Mouse (Mus musculus) forebrain, embryonic 11.5 days (tissue): ENCODE data around the gene Glul. TPM values are rescaled to one million over a fixed set of nuclear protein-coding genes. Genes with fewer than 3 reads are reported as not detected.

ENCODE experiments used
- ATAC-seq: fragments of 200-750 bp; cut with Nextera tagmentation; replicated peaks from 2 replicates; pipeline ENCODE4 v1.8.0; 2017; ENCODE audit warnings: moderate TSS enrichment; ENCODE audit not compliant: low FRiP score
- DNase-seq: peaks from one replicate; pipeline ENCODE4 v3.0.0-alpha.2; 2017; ENCODE audit warnings: low spot score
- H3K27ac ChIP-seq: fragments of 300-500 bp; sonication (generic); 2 replicates; pipeline ENCODE4 v1.5.1; 2014; ENCODE audit warnings: low read depth, low read length
- H3K27me3 ChIP-seq: fragments of 300-500 bp; sonication (generic); 2 replicates; pipeline ENCODE4 v1.6.1; 2014; ENCODE audit warnings: mild to moderate bottlenecking, low read length, mixed read lengths; ENCODE audit not compliant: control insufficient read depth, insufficient read depth
- H3K36me3 ChIP-seq: fragments of 300-500 bp; sonication (generic); 2 replicates; pipeline ENCODE4 v1.6.1; 2014; ENCODE audit warnings: mild to moderate bottlenecking, low read length, moderate library complexity, mixed read lengths; ENCODE audit not compliant: control insufficient read depth, insufficient read depth
- H3K4me1 ChIP-seq: fragments of 300-500 bp; sonication (generic); replicated peaks from 2 replicates; pipeline ENCODE4 v1.6.1; 2014; ENCODE audit warnings: low read length, mixed read lengths; ENCODE audit not compliant: control insufficient read depth, insufficient read depth
- H3K4me2 ChIP-seq: fragments of 300-500 bp; sonication (generic); 2 replicates; pipeline ENCODE4 v1.6.1; 2014; ENCODE audit warnings: low read depth, mild to moderate bottlenecking, low read length, moderate library complexity, mixed read lengths; ENCODE audit not compliant: severe bottlenecking
- H3K4me3 ChIP-seq: fragments of 300-500 bp; sonication (generic); 2 replicates; pipeline ENCODE4 v1.5.1; 2014; ENCODE audit warnings: low read depth, low read length
- H3K9ac ChIP-seq: fragments of 300-500 bp; sonication (generic); 2 replicates; pipeline ENCODE4 v1.6.1; 2014; ENCODE audit warnings: low read length
- H3K9me3 ChIP-seq: fragments of 300-500 bp; sonication (generic); 2 replicates; pipeline ENCODE4 v1.6.1; 2016; ENCODE audit warnings: low read length, mixed read lengths; ENCODE audit not compliant: control insufficient read depth
- WGBS: fragments of 180-500 bp; shearing (Covaris S2); extraction: QIAGEN DNeasy Blood & Tissue Kit; methylation state at CpG from one replicate; pipeline ENCODE4 v1.1.7; 2014; 5-methylcytosine and 5-hydroxymethylcytosine counted together
- polyA plus RNA-seq: library from polyadenylated mRNA; unstranded; fragments of >200 nt; fragmentation: Nextera tagmentation; extraction: Ambion mirVana; gene quantifications from 2 replicates; pipeline ENCODE4 v1.2.1, GENCODE M21; 2014

Gene Glul
- polyA plus RNA-seq, 1 experiment from 2014 or later, result 114 TPM

DNA sequence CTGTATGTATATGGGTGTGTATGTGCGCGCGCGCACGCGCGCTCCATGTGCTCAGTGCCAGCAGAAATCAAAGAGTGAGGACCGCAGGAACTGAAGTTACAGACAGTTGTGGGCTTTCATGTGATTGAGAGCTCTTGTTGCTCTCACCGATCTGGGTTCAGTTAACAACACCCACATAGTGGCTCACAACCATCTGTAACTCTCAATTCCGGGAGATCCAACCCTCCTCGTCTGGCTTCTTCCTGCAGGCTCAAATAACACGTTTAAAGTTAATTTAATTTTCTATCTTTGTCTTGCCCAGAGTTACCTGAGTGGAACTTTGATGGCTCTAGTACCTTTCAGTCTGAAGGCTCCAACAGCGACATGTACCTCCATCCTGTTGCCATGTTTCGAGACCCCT lies 4.5 kb downstream of the Glul start:
- DNase-seq, result no peak
- Histone ChIP-seq H3K36me3 (peaks cover 33% of the 10 kb centered on the region), H3K27ac (no peak overlapping the region), H3K9ac (no peak overlapping the region), H3K4me2 (no peak overlapping the region), H3K4me1 (peaks cover 13% of the 10 kb centered on the region; the same call in 1 of the 2 replicates), H3K9me3 (no peaks in the 10 kb centered on the region), H3K27me3 (no peaks in the 10 kb centered on the region), H3K4me3 (no peak overlapping the region)
- ATAC-seq, result no peak
- WGBS, result 96% methylated on average over 14 of the region's 14 CpGs

DNA sequence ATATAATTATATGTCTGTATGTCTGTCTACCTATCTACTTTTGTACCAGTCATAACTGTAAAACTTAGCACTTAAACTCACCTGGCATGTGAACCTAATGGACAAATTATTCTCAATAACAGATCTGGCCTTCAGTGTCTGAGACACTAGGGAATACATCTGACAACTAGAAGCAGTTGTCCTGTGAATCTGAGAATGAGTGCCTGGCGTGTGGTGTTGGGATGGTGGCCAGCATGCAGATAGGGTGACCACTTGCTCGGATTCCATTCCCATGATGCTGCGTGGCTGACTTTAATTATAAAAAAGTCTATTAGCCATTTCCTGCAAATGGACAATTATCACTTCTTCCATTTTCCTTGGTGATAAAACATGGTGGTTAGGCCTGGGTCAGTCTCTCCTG lies 6.1 kb downstream of the Glul start:
- H3K27me3 ChIP-seq, result no peaks in the 10 kb centered on the region
- H3K9ac ChIP-seq, result no peak overlapping the region
- no peak for DNase-seq
- WGBS, result 98% methylated on average over 3 of the region's 3 CpGs
- peaks cover 38% of the 10 kb centered on the region for H3K36me3 ChIP-seq
- no peak overlapping the region for H3K4me2 ChIP-seq
- ATAC-seq, result no peak
- no peaks in the 10 kb centered on the region for H3K9me3 ChIP-seq
- no peak overlapping the region for H3K4me3 ChIP-seq
- H3K4me1 ChIP-seq, result peaks cover 13% of the 10 kb centered on the region; the same call in 1 of the 2 replicates
- no peak overlapping the region for H3K27ac ChIP-seq

DNA sequence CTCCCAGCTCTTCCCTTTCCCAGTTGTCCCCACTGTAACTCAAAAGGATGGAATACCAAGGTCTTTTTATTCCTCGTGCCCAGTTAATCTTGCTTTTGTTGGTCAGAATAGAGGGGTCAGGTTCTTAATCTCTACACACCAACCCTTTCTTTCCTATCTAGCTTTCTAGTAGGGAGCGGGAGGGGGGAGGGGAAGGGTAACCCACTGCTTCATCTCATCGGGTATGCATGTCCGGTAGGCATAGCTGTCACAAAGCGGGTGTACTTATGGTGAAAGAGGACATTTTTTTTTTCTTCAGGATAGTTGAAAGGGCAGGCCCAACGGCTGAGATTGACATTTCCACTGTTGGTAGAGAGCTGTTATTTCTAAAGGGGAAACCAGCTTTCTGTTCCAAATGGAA lies 8.5 kb downstream of the Glul start:
- ATAC-seq (peak; percentile 47; the same call in 1 of the 2 replicates), DNase-seq (no peak)
- peaks cover 38% of the 10 kb centered on the region for H3K36me3 ChIP-seq
- H3K9ac ChIP-seq, result no peak overlapping the region
- no peak overlapping the region for H3K4me3 ChIP-seq
- no peaks in the 10 kb centered on the region for H3K9me3 ChIP-seq
- H3K4me1 ChIP-seq, result peaks cover 3% of the 10 kb centered on the region; the same call in 1 of the 2 replicates
- H3K4me2 ChIP-seq, result no peak overlapping the region
- WGBS, result 68% methylated on average over 6 of the region's 6 CpGs
- no peaks in the 10 kb centered on the region for H3K27me3 ChIP-seq
- no peak overlapping the region for H3K27ac ChIP-seq

DNA sequence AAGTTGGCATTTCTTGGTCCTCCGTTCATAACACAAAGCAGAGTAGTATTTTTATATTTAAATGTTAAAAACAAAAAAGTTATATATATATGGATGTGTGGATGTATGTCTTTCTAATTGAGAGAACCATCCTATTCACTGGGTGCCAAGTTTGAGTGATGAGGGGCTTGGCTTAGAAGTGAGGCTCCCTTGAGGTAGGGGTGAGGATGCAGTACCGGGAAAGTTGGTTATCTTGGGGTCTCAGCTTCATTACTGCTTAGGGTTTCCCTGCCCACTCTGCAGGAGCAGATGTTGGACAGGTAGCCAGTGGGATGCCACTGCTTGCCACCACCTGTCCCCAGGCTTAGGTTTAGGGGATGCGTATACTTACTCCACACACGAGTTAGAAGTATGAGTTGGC lies 9.0 kb downstream of the Glul start:
- Histone ChIP-seq H3K4me3 (no peak overlapping the region), H3K9me3 (no peaks in the 10 kb centered on the region), H3K27ac (no peak overlapping the region), H3K9ac (no peak overlapping the region), H3K27me3 (no peaks in the 10 kb centered on the region), H3K4me2 (no peak overlapping the region), H3K36me3 (peaks cover 35% of the 10 kb centered on the region), H3K4me1 (no peaks in the 10 kb centered on the region; the same call in 1 of the 2 replicates)
- DNase-seq (no peak), ATAC-seq (no peak)
- WGBS, result 90% methylated on average over 4 of the region's 4 CpGs

DNA sequence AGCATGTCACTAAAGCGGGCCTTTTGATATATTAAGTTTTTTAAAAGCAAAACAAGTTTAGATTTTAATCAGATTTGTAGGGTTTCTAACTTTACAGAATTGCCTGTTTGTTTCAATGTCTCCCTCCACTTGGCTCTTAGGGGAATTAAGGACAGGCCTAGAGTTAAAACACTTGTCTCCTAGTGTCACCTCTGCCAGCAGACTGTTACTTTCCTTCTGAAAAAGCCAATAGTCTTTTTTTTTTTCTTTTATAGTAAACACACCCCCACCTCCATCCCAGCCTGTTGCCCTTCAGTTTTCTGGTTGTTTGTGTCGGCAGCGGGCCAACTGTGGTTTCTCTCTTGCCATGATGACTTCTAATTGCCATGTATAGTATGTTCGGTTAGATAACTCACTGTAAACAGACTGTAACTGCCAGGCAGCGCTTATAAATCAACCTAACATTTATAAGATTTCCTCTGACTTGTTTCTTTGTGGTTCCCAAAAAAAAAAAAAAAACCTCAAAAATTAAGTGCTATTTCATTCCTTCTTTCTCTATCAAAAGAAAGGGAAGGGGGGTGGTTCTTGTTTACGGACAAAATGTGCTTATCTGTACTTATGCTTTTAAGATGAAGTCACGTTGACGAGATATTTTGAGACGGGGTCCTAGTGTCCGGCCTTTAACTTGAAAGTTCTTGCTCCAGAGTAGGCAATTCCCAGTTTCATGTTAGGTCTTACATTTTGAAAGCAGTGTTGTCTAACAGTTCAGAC lies 9.6 kb downstream of the Glul start:
- peaks cover 29% of the 10 kb centered on the region for H3K36me3 ChIP-seq
- 98% methylated on average over 10 of the region's 10 CpGs for WGBS
- H3K4me1 ChIP-seq, result no peaks in the 10 kb centered on the region
- H3K4me2 ChIP-seq, result no peak overlapping the region
- ATAC-seq (no peak), DNase-seq (no peak)
- H3K4me3 ChIP-seq, result no peak overlapping the region
- H3K9me3 ChIP-seq, result no peaks in the 10 kb centered on the region
- H3K27ac ChIP-seq, result no peak overlapping the region
- H3K27me3 ChIP-seq, result no peaks in the 10 kb centered on the region
- H3K9ac ChIP-seq, result no peak overlapping the region

DNA sequence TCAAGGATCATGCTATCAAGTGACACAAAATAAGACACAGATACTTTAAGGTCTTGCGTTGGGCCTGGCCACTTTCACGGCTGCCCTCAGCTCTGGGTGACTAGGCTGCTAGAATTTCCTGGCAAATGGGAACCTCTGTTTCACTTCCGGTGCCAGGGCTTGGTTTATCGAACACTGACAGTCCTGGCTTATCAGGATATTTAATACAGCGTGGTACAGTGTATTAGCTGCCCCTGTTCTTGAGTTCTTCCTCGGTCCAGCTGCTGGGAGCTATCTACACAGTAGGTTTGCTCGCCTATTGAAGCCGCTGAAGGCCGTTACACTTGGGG lies 10.2 kb downstream of the Glul start:
- H3K27ac ChIP-seq, result no peak overlapping the region
- H3K27me3 ChIP-seq, result no peaks in the 10 kb centered on the region
- WGBS, result 96% methylated on average over 9 of the region's 9 CpGs
- DNase-seq (no peak), ATAC-seq (no peak)
- peaks cover 26% of the 10 kb centered on the region for H3K36me3 ChIP-seq
- H3K4me1 ChIP-seq, result no peaks in the 10 kb centered on the region
- H3K4me2 ChIP-seq, result no peak overlapping the region
- H3K4me3 ChIP-seq, result no peak overlapping the region
- no peaks in the 10 kb centered on the region; the same call in 1 of the 2 replicates for H3K9me3 ChIP-seq
- no peak overlapping the region for H3K9ac ChIP-seq

DNA sequence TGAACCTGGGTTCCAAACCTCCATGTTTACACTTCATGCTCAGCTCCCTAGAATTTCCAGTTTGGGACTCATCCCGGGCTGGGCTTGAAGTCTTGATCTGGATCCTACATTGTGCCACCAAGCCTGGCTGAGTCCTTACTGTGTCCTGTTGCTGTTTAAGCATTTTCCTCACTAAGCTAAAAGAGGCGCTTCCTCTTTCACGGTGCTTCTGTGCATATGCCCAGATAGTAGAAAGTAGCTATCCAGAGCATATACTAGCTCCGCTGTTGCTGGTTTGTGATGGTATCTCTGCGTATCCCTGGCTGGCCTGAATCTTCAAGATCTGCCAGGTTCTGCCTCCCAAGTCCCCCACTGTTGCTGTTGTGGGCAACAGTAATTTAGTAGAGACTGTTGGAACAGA lies 10.7 kb downstream of the Glul start:
- H3K9ac ChIP-seq, result no peak overlapping the region
- H3K9me3 ChIP-seq, result no peaks in the 10 kb centered on the region; the same call in 1 of the 2 replicates
- no peaks in the 10 kb centered on the region for H3K27me3 ChIP-seq
- H3K4me3 ChIP-seq, result no peak overlapping the region
- H3K4me1 ChIP-seq, result no peaks in the 10 kb centered on the region
- no peak overlapping the region for H3K4me2 ChIP-seq
- H3K27ac ChIP-seq, result no peak overlapping the region
- peaks cover 26% of the 10 kb centered on the region for H3K36me3 ChIP-seq
- WGBS, result 95% methylated on average over 5 of the region's 5 CpGs
- no peak for ATAC-seq
- DNase-seq, result no peak

DNA sequence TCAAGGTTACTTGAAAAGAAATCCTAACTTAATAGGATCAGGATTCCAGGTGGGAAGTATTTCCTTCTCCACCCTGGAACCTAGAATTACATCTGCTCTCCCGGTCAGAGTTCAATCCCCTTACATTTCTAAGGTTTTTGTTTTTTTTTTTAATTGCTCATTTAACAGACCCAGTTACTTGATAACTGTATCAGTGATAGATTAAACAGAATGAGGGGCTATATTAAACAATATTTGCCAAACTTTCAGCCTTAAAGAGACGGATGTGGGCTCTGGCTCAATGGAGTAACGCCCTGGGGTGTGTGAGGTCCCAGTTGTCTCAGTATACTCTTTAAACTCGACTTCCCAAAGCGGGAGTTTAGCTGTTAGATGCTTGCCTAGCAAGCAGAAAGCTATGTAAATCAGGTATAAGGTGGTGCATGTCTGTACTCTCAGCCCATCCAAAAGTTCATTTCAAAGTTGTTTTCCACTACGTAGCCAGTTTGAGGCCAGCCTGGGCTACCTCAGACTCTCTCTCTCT lies 11.6 kb downstream of the Glul start:
- Histone ChIP-seq H3K27me3 (no peaks in the 10 kb centered on the region), H3K4me3 (no peak overlapping the region), H3K36me3 (peaks cover 23% of the 10 kb centered on the region), H3K4me2 (no peak overlapping the region), H3K9me3 (no peaks in the 10 kb centered on the region; the same call in 1 of the 2 replicates), H3K27ac (no peak overlapping the region), H3K9ac (no peak overlapping the region), H3K4me1 (no peaks in the 10 kb centered on the region)
- WGBS, result 84% methylated on average over 6 of the region's 6 CpGs
- ATAC-seq (no peak), DNase-seq (no peak)

DNA sequence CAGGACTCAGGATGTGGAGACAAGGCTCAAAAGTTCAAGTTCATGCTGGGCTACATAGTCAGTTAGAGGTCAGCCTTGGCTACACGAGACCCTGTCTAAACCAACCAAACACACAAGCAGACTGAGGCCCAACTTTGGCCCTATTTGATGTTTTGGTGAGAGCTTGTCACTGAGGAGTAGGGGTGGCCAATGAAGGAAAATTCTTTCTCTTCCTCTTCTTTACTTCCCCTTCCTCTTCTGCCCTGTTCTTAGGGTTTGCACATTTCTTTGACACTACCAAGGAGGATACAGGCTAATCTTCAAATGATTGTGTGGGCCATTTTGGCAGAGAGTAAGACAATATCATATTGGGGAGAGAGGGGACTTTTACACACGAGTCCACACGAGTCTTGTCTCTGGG lies 14.1 kb downstream of the Glul start:
- Histone ChIP-seq H3K9ac (no peak overlapping the region), H3K27me3 (no peaks in the 10 kb centered on the region), H3K36me3 (peaks cover 5% of the 10 kb centered on the region; the same call in 1 of the 2 replicates), H3K4me3 (no peak overlapping the region), H3K9me3 (no peaks in the 10 kb centered on the region; the same call in 1 of the 2 replicates), H3K4me2 (no peak overlapping the region), H3K27ac (no peak overlapping the region), H3K4me1 (no peaks in the 10 kb centered on the region)
- no peak for DNase-seq
- WGBS, result 89% methylated on average over 3 of the region's 3 CpGs
- ATAC-seq, result no peak
